10 mouse cellular contexts compared by ENCODE assay signal in genomic region chr19:15946663-15947062, GRCm38 (mm10). TPM values are rescaled to one million over a fixed set of nuclear protein-coding genes. Genes with fewer than 3 reads are reported as not detected.
A peak's percentile ranks its signal among the peaks of the same experiment; 100 is the strongest.
DNase-seq lines count a peak whose midpoint lies in the region; ATAC-seq and TF ChIP-seq lines count a peak whose summit lies in the region.
"Had no signal": no experiment of that assay in that cellular context is flagged by ENCODE, and none has a peak within 500 bp of the region (broad histone marks: within the 10 kb centered on the region; RNA-seq: fewer than 3 reads in every experiment).

No protein-coding gene starts in this region.

- TF ChIP-seq EP300 in ES-Bruce4 (IDR thresholded peaks at IDR 0.05; ENCODE audit: insufficient read depth, low read depth, low read length), result 0 out of 2 replicates have a peak, but pooled peaks have one; percentile 7

- WGBS in hindbrain, embryonic 16.5 days, result 71% methylated on average over 10 of the region's 10 CpGs
- WGBS in hindbrain, embryonic 12.5 days, result 68% methylated on average over 10 of the region's 10 CpGs
- WGBS in heart, embryonic 10.5 days, result 62% methylated on average over 10 of the region's 10 CpGs
- WGBS in midbrain, embryonic 10.5 days, result 71% methylated on average over 10 of the region's 10 CpGs

- 0 out of 2 replicates have a peak, but pooled peaks have one; percentile 27 for ATAC-seq in hindbrain, embryonic 16.5 days
- no peak for ATAC-seq in hindbrain, embryonic 12.5 days (ENCODE audit: low FRiP score)

- no peaks in the 10 kb centered on the region for H3K36me3 ChIP-seq in hindbrain, embryonic 16.5 days (ENCODE audit: control insufficient read depth, insufficient read depth, low read length)
- no peaks in the 10 kb centered on the region for H3K36me3 ChIP-seq in hindbrain, embryonic 12.5 days
- no peaks in the 10 kb centered on the region for H3K36me3 ChIP-seq in ES-Bruce4 (ENCODE audit: control insufficient read depth, insufficient read depth, low read length, poor library complexity, severe bottlenecking)
- H3K36me3 ChIP-seq in heart, embryonic 10.5 days, result no peaks in the 10 kb centered on the region
- H3K36me3 ChIP-seq in midbrain, embryonic 10.5 days, result no peaks in the 10 kb centered on the region

- TF ChIP-seq CTCF in ES-Bruce4 (IDR thresholded peaks at IDR 0.05; ENCODE audit: low read depth, low read length), result no peak

- peak; percentile 42 for DNase-seq in fat pad, adult 2 months (ENCODE audit: extremely low read depth, low read depth, low spot score)
- peak; percentile 8 to 31 for DNase-seq in kidney, postnatal 4 days
- DNase-seq in heart, embryonic 10.5 days (ENCODE audit: low spot score), result no peak
- DNase-seq in midbrain, embryonic 10.5 days (ENCODE audit: low spot score), result no peak
- DNase-seq in spleen, postnatal 14 days (ENCODE audit: low spot score in 2 of 2), result no peak

- H3K9ac ChIP-seq in hindbrain, embryonic 16.5 days (ENCODE audit: low read depth, low read length), result no peak overlapping the region
- no peak overlapping the region for H3K9ac ChIP-seq in hindbrain, embryonic 12.5 days
- no peak overlapping the region for H3K9ac ChIP-seq in ES-Bruce4 (ENCODE audit: low read depth, poor library complexity, severe bottlenecking)
- H3K9ac ChIP-seq: liver, embryonic 14.5 days had no signal

- no peaks in the 10 kb centered on the region for H3K27me3 ChIP-seq in hindbrain, embryonic 16.5 days (replicated peaks; ENCODE audit: control insufficient read depth, insufficient read depth, low read length)
- no peaks in the 10 kb centered on the region for H3K27me3 ChIP-seq in hindbrain, embryonic 12.5 days
- H3K27me3 ChIP-seq in ES-Bruce4 (ENCODE audit: control insufficient read depth, insufficient read depth, low read length, poor library complexity, severe bottlenecking), result no peaks in the 10 kb centered on the region
- no peaks in the 10 kb centered on the region for H3K27me3 ChIP-seq in heart, embryonic 10.5 days (ENCODE audit: insufficient read depth, poor library complexity, severe bottlenecking)
- H3K27me3 ChIP-seq in midbrain, embryonic 10.5 days (ENCODE audit: low read depth, poor library complexity, severe bottlenecking), result no peaks in the 10 kb centered on the region

- H3K4me3 ChIP-seq in hindbrain, embryonic 16.5 days (ENCODE audit: low read length), result no peak overlapping the region
- H3K4me3 ChIP-seq in hindbrain, embryonic 12.5 days, result no peak overlapping the region
- peak overlapping the region; percentile 29 for H3K4me3 ChIP-seq in ES-Bruce4 (ENCODE audit: low read depth, low read length)
- H3K4me3 ChIP-seq in heart, embryonic 10.5 days, result no peak overlapping the region
- H3K4me3 ChIP-seq in midbrain, embryonic 10.5 days, result no peak overlapping the region

- TF ChIP-seq POLR2A in ES-Bruce4 (IDR thresholded peaks at IDR 0.05; ENCODE audit: insufficient read depth, low read length), result no peak

- peaks cover 4% of the 10 kb centered on the region; the same call in 1 of the 2 replicates for H3K9me3 ChIP-seq in hindbrain, embryonic 16.5 days (ENCODE audit: control insufficient read depth, low read length)
- no peaks in the 10 kb centered on the region for H3K9me3 ChIP-seq in hindbrain, embryonic 12.5 days (replicated peaks)
- H3K9me3 ChIP-seq in ES-Bruce4 (replicated peaks; ENCODE audit: control insufficient read depth, insufficient read depth, low read length, poor library complexity, severe bottlenecking), result no peaks in the 10 kb centered on the region
- no peaks in the 10 kb centered on the region for H3K9me3 ChIP-seq in heart, embryonic 10.5 days
- H3K9me3 ChIP-seq in midbrain, embryonic 10.5 days (replicated peaks), result no peaks in the 10 kb centered on the region; the same call in 1 of the 2 replicates

- H3K4me2 ChIP-seq in hindbrain, embryonic 16.5 days (ENCODE audit: low read length), result no peak overlapping the region
- no peak overlapping the region for H3K4me2 ChIP-seq in hindbrain, embryonic 12.5 days (replicated peaks)
- H3K4me2 ChIP-seq: heart, embryonic 11.5 days had no signal

- H3K27ac ChIP-seq in hindbrain, embryonic 16.5 days (ENCODE audit: low read depth, low read length), result no peak overlapping the region
- no peak overlapping the region for H3K27ac ChIP-seq in hindbrain, embryonic 12.5 days
- H3K27ac ChIP-seq in ES-Bruce4 (ENCODE audit: insufficient read depth, low read length), result 0 out of 2 replicates have a peak overlapping the region, but pooled peaks have one; percentile 10
- H3K27ac ChIP-seq in heart, embryonic 10.5 days, result no peak overlapping the region
- H3K27ac ChIP-seq in midbrain, embryonic 10.5 days (replicated peaks), result no peak overlapping the region
- H3K27ac ChIP-seq: liver, embryonic 14.5 days had no signal

- H3K4me1 ChIP-seq in hindbrain, embryonic 16.5 days (ENCODE audit: control insufficient read depth, insufficient read depth, low read depth, low read length), result no peaks in the 10 kb centered on the region
- 0 out of 2 replicates have a peak, but pooled peaks cover 4% of the 10 kb centered on the region for H3K4me1 ChIP-seq in hindbrain, embryonic 12.5 days
- H3K4me1 ChIP-seq in ES-Bruce4 (ENCODE audit: control insufficient read depth, insufficient read depth, low read length), result peaks cover 3% of the 10 kb centered on the region
- no peaks in the 10 kb centered on the region for H3K4me1 ChIP-seq in heart, embryonic 10.5 days
- H3K4me1 ChIP-seq in midbrain, embryonic 10.5 days, result peaks cover 7% of the 10 kb centered on the region

RNA-seq across cellular contexts. Expression of gene Psat1, which starts 0.5 kb away (rescaled TPM):
- polyA plus RNA-seq in hindbrain, embryonic 16.5 days (2015; fragmentation: Nextera tagmentation; extraction: Ambion mirVana), result 88.3 and 93.2 TPM in 2 replicates
- polyA plus RNA-seq in hindbrain, embryonic 12.5 days (2016; fragmentation: Nextera tagmentation; extraction: Ambion mirVana), result 96.0 and 98.2 TPM in 2 replicates
- polyA plus RNA-seq in ES-Bruce4 (2011; ENCODE audit: insufficient read depth, insufficient read length, low read depth, missing spikeins), result 213 and 228 TPM in 2 replicates
- polyA plus RNA-seq in heart, embryonic 10.5 days (2016; fragmentation: Nextera tagmentation; extraction: Ambion mirVana), result 56.5 and 88.5 TPM in 2 replicates
- polyA plus RNA-seq in midbrain, embryonic 10.5 days (2016; fragmentation: Nextera tagmentation; extraction: Ambion mirVana), result 102 and 129 TPM in 2 replicates

RNA-seq across cellular contexts. Expression of gene Cep78, which starts 38.1 kb away (rescaled TPM):
- 24.1 and 24.4 TPM in 2 replicates for polyA plus RNA-seq in hindbrain, embryonic 16.5 days (2015; fragmentation: Nextera tagmentation; extraction: Ambion mirVana)
- 51.0 and 52.9 TPM in 2 replicates for polyA plus RNA-seq in hindbrain, embryonic 12.5 days (2016; fragmentation: Nextera tagmentation; extraction: Ambion mirVana)
- polyA plus RNA-seq in ES-Bruce4 (2011; ENCODE audit: insufficient read depth, insufficient read length, low read depth, missing spikeins), result 31.0 and 33.6 TPM in 2 replicates
- 21.1 and 27.4 TPM in 2 replicates for polyA plus RNA-seq in heart, embryonic 10.5 days (2016; fragmentation: Nextera tagmentation; extraction: Ambion mirVana)
- polyA plus RNA-seq in midbrain, embryonic 10.5 days (2016; fragmentation: Nextera tagmentation; extraction: Ambion mirVana), result 53.9 and 59.4 TPM in 2 replicates

Comparison
In these comparisons a context has a peak if more than half of its experiments do, and no peak if none do; other contexts are left out.
1. DNase-seq: peak in fat pad, adult 2 months (single experiment) and kidney, postnatal 4 days (2 of 2); none in heart, embryonic 10.5 days (single experiment), midbrain, embryonic 10.5 days (single experiment) and spleen, postnatal 14 days (0 of 2).